15 mouse cellular contexts compared by ENCODE assay signal in the genomic region with DNA sequence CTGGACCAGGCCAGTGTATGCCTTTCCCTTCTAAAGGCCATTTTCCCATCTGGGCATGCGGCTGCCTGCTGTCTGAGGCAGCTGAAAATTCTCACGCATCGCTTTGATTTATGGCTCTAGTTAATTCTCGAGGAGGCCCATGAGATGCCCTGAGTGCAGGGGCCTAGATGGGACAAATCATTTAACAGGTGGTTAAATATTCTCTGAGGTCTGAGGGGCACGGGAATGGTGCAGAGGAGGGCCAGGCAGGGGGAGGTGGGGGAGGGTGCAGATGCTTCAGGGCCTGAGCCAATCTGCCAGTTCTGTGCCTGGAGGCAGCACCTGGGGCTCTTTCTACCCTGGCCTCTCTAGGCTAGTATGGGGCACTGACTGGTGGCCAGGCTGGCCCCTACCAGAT.
DNase-seq lines count a peak whose midpoint lies in the region; ATAC-seq and TF ChIP-seq lines count a peak whose summit lies in the region.
"Had no signal": no experiment of that assay in that cellular context is flagged by ENCODE, and none has a peak within 500 bp of the region (broad histone marks: within the 10 kb centered on the region; RNA-seq: fewer than 3 reads in every experiment).

No protein-coding gene starts in this region.

- no peak overlapping the region for H3K9ac ChIP-seq in hindbrain, postnatal 0 days (replicated peaks; ENCODE audit: low read length)
- H3K9ac ChIP-seq in hindbrain, embryonic 12.5 days = no peak overlapping the region
- no peak overlapping the region for H3K9ac ChIP-seq in neural tube, embryonic 11.5 days (ENCODE audit: low read length)
- no peak overlapping the region for H3K9ac ChIP-seq in neural tube, embryonic 15.5 days (replicated peaks)
- no peak overlapping the region for H3K9ac ChIP-seq in neural tube, embryonic 14.5 days (replicated peaks; ENCODE audit: low read depth, low read length)
- H3K9ac ChIP-seq: embryonic facial prominence, embryonic 15.5 days; heart, embryonic 13.5 days; limb, embryonic 12.5 days; liver, embryonic 15.5 days had no signal

- WGBS in cerebellum, adult 2 months = 84% methylated on average over 5 of the region's 5 CpGs
- 45% methylated on average over 5 of the region's 5 CpGs for WGBS in hindbrain, postnatal 0 days
- WGBS in hindbrain, embryonic 12.5 days = 59% methylated on average over 5 of the region's 5 CpGs
- WGBS in neural tube, embryonic 11.5 days = 35% methylated on average over 5 of the region's 5 CpGs
- 22% methylated on average over 5 of the region's 5 CpGs for WGBS in neural tube, embryonic 15.5 days
- WGBS in neural tube, embryonic 14.5 days = 25% methylated on average over 5 of the region's 5 CpGs

- H3K4me1 ChIP-seq in cerebellum, adult 2 months (ENCODE audit: control insufficient read depth, insufficient read depth, low read length) = no peaks in the 10 kb centered on the region
- H3K4me1 ChIP-seq in hindbrain, postnatal 0 days (ENCODE audit: insufficient read depth, low read length) = no peaks in the 10 kb centered on the region
- H3K4me1 ChIP-seq in hindbrain, embryonic 12.5 days = 0 out of 2 replicates have a peak, but pooled peaks cover 7% of the 10 kb centered on the region
- H3K4me1 ChIP-seq in neural tube, embryonic 11.5 days (ENCODE audit: control insufficient read depth, insufficient read depth, low read length) = no peaks in the 10 kb centered on the region; the same call in 1 of the 2 replicates
- H3K4me1 ChIP-seq in neural tube, embryonic 15.5 days = peaks cover 10% of the 10 kb centered on the region
- H3K4me1 ChIP-seq in neural tube, embryonic 14.5 days (ENCODE audit: control insufficient read depth, insufficient read depth, low read length) = no peaks in the 10 kb centered on the region
- H3K4me1 ChIP-seq: embryonic facial prominence, embryonic 15.5 days; liver, embryonic 15.5 days had no signal

- no peak for TF ChIP-seq CTCF in cerebellum, adult 2 months (IDR thresholded peaks at IDR 0.05; ENCODE audit: borderline replicate concordance, insufficient read depth, low read depth, low read length)
- no peak for TF ChIP-seq CTCF in hindbrain, postnatal 0 days (IDR thresholded peaks at IDR 0.05; ENCODE audit: low read depth)

- TF ChIP-seq POLR2A in cerebellum, adult 2 months (IDR thresholded peaks at IDR 0.05; ENCODE audit: borderline replicate concordance, insufficient read depth, low read length) = no peak

- H3K9me3 ChIP-seq in hindbrain, postnatal 0 days (ENCODE audit: low read length) = no peaks in the 10 kb centered on the region
- peaks cover 19% of the 10 kb centered on the region for H3K9me3 ChIP-seq in hindbrain, embryonic 12.5 days (replicated peaks)
- no peaks in the 10 kb centered on the region for H3K9me3 ChIP-seq in neural tube, embryonic 11.5 days (ENCODE audit: control insufficient read depth, low read length)
- H3K9me3 ChIP-seq in neural tube, embryonic 15.5 days (replicated peaks) = peaks cover 4% of the 10 kb centered on the region; the same call in 1 of the 2 replicates
- no peaks in the 10 kb centered on the region for H3K9me3 ChIP-seq in neural tube, embryonic 14.5 days (ENCODE audit: control insufficient read depth, low read length)

- DNase-seq in cerebellum, postnatal 14 days = peak; percentile 31 to 38
- no peak for DNase-seq in cerebellum, adult 2 months
- peak; percentile 35 for DNase-seq in hindbrain, postnatal 0 days (ENCODE audit: low spot score)
- DNase-seq in neural tube, embryonic 11.5 days (ENCODE audit: low spot score) = peak; percentile 40
- DNase-seq in lung, postnatal 14 days = no peak
- DNase-seq: heart, postnatal 36 days; retina, postnatal 1 day had no signal

- no peak overlapping the region for H3K4me3 ChIP-seq in cerebellum, adult 2 months (replicated peaks; ENCODE audit: insufficient read depth, low read depth, low read length)
- H3K4me3 ChIP-seq in hindbrain, postnatal 0 days (ENCODE audit: low read length) = no peak overlapping the region
- no peak overlapping the region for H3K4me3 ChIP-seq in hindbrain, embryonic 12.5 days
- no peak overlapping the region for H3K4me3 ChIP-seq in neural tube, embryonic 11.5 days (ENCODE audit: low read depth, low read length)
- H3K4me3 ChIP-seq in neural tube, embryonic 15.5 days (replicated peaks) = no peak overlapping the region
- no peak overlapping the region for H3K4me3 ChIP-seq in neural tube, embryonic 14.5 days (ENCODE audit: low read depth, low read length)
- H3K4me3 ChIP-seq: embryonic facial prominence, embryonic 15.5 days; forebrain, embryonic 10.5 days; heart, embryonic 13.5 days; limb, embryonic 12.5 days; liver, embryonic 15.5 days had no signal

- no peaks in the 10 kb centered on the region for H3K27me3 ChIP-seq in cerebellum, adult 2 months (ENCODE audit: control insufficient read depth, insufficient read depth, low read length)
- H3K27me3 ChIP-seq in hindbrain, postnatal 0 days (ENCODE audit: insufficient read depth, low read length) = no peaks in the 10 kb centered on the region
- H3K27me3 ChIP-seq in hindbrain, embryonic 12.5 days = no peaks in the 10 kb centered on the region
- no peaks in the 10 kb centered on the region for H3K27me3 ChIP-seq in neural tube, embryonic 11.5 days (ENCODE audit: control insufficient read depth, insufficient read depth, low read length)
- H3K27me3 ChIP-seq in neural tube, embryonic 15.5 days (replicated peaks) = no peaks in the 10 kb centered on the region
- no peaks in the 10 kb centered on the region for H3K27me3 ChIP-seq in neural tube, embryonic 14.5 days (ENCODE audit: control insufficient read depth, insufficient read depth, low read length)
- H3K27me3 ChIP-seq: embryonic facial prominence, embryonic 15.5 days; limb, embryonic 12.5 days; liver, embryonic 15.5 days had no signal

- no peak overlapping the region for H3K4me2 ChIP-seq in hindbrain, postnatal 0 days (ENCODE audit: low read depth, low read length)
- H3K4me2 ChIP-seq in hindbrain, embryonic 12.5 days (replicated peaks) = no peak overlapping the region
- H3K4me2 ChIP-seq in neural tube, embryonic 11.5 days (ENCODE audit: low read depth) = no peak overlapping the region
- no peak overlapping the region for H3K4me2 ChIP-seq in neural tube, embryonic 15.5 days
- H3K4me2 ChIP-seq in neural tube, embryonic 14.5 days (ENCODE audit: low read depth, low read length) = no peak overlapping the region
- H3K4me2 ChIP-seq: embryonic facial prominence, embryonic 15.5 days; heart, embryonic 13.5 days; limb, embryonic 12.5 days; liver, embryonic 15.5 days had no signal

- H3K36me3 ChIP-seq in hindbrain, postnatal 0 days (ENCODE audit: insufficient read depth, low read length) = no peaks in the 10 kb centered on the region
- no peaks in the 10 kb centered on the region for H3K36me3 ChIP-seq in hindbrain, embryonic 12.5 days
- H3K36me3 ChIP-seq in neural tube, embryonic 11.5 days (ENCODE audit: control insufficient read depth, insufficient read depth, low read length) = no peaks in the 10 kb centered on the region
- H3K36me3 ChIP-seq in neural tube, embryonic 15.5 days = no peaks in the 10 kb centered on the region
- H3K36me3 ChIP-seq in neural tube, embryonic 14.5 days (ENCODE audit: control insufficient read depth, insufficient read depth, low read length) = no peaks in the 10 kb centered on the region
- H3K36me3 ChIP-seq: embryonic facial prominence, embryonic 15.5 days; forebrain, embryonic 10.5 days; heart, embryonic 13.5 days; limb, embryonic 12.5 days; liver, embryonic 15.5 days had no signal

- ATAC-seq in hindbrain, postnatal 0 days = no peak
- ATAC-seq in hindbrain, embryonic 12.5 days (ENCODE audit: low FRiP score) = no peak
- no peak for ATAC-seq in neural tube, embryonic 11.5 days (ENCODE audit: insufficient read depth, low FRiP score, low TSS enrichment)
- no peak for ATAC-seq in neural tube, embryonic 15.5 days (ENCODE audit: low FRiP score)
- peak; percentile 56; the same call in 1 of the 2 replicates for ATAC-seq in neural tube, embryonic 14.5 days (ENCODE audit: low read depth)

- no peak overlapping the region for H3K27ac ChIP-seq in cerebellum, adult 2 months (ENCODE audit: insufficient read depth, low read length)
- H3K27ac ChIP-seq in hindbrain, postnatal 0 days = no peak overlapping the region
- H3K27ac ChIP-seq in hindbrain, embryonic 12.5 days = no peak overlapping the region
- no peak overlapping the region for H3K27ac ChIP-seq in neural tube, embryonic 11.5 days (ENCODE audit: low read depth, low read length)
- H3K27ac ChIP-seq in neural tube, embryonic 15.5 days (replicated peaks) = no peak overlapping the region
- no peak overlapping the region for H3K27ac ChIP-seq in neural tube, embryonic 14.5 days (ENCODE audit: low read depth, low read length)
- H3K27ac ChIP-seq: embryonic facial prominence, embryonic 15.5 days; forebrain, embryonic 10.5 days; heart, embryonic 13.5 days; limb, embryonic 12.5 days; liver, embryonic 15.5 days had no signal

Comparison
In these comparisons a context has a peak if more than half of its experiments do, and no peak if none do; other contexts are left out.
1. DNase-seq: peak in cerebellum, postnatal 14 days (2 of 2), hindbrain, postnatal 0 days (single experiment) and neural tube, embryonic 11.5 days (single experiment); none in cerebellum, adult 2 months (0 of 2) and lung, postnatal 14 days (single experiment).